Comparison of ENCODE assay signal across 31 mouse cellular contexts in the genomic region with DNA sequence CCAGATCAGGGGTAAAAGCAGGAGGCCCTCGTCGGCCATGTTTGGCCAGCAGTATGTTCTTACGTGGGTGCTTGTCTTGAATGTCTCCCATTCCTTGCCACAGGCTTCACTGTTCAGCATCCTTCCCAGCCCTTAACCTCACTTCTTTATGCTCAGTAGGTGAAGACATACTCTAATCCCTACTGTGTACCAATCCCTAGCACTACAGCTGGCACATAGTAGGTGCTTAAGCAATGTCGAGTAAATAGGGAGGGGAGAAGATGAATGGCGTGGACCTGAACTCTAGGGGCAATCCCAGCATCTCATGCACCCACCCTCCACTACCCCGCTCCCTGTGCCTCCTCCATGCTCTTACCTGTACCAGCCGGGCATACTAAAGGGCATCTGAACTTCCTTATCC. TPM values are rescaled to one million over a fixed set of nuclear protein-coding genes. Genes with fewer than 3 reads are reported as not detected.
"Had no signal": no experiment of that assay in that cellular context is flagged by ENCODE, and none has a peak within 500 bp of the region (broad histone marks: within the 10 kb centered on the region; RNA-seq: fewer than 3 reads in every experiment).

No protein-coding gene starts in this region.

- DNase-seq: cerebellum, adult 9-10 months; cerebellum, adult 9-11 months; cerebellum, postnatal 10 days; cerebellum, postnatal 14 days; cerebellum, postnatal 25 days; cerebellum, postnatal 36 days; embryo, embryonic 11 days; forebrain, postnatal 0 days; gastrocnemius, adult 2 months; gastrocnemius, postnatal 10 days; gastrocnemius, postnatal 14 days; gastrocnemius, postnatal 25 days; gastrocnemius, postnatal 36 days; heart, adult 11 months; heart, adult 18-20 months; heart, adult 2 months had no signal

- ATAC-seq: forebrain, embryonic 13.5 days; forebrain, embryonic 14.5 days; forebrain, embryonic 15.5 days; forebrain, embryonic 16.5 days; forebrain, postnatal 0 days had no signal

- H3K4me2 ChIP-seq: embryonic facial prominence, embryonic 12.5 days; embryonic facial prominence, embryonic 13.5 days; embryonic facial prominence, embryonic 15.5 days; forebrain, embryonic 12.5 days; forebrain, embryonic 13.5 days; forebrain, embryonic 15.5 days had no signal

- H3K9me3 ChIP-seq: embryonic facial prominence, embryonic 10.5 days; embryonic facial prominence, embryonic 12.5 days; embryonic facial prominence, embryonic 13.5 days; embryonic facial prominence, embryonic 15.5 days; forebrain, embryonic 10.5 days; forebrain, embryonic 12.5 days; forebrain, embryonic 13.5 days; forebrain, embryonic 15.5 days had no signal

- H3K27ac ChIP-seq: embryonic facial prominence, embryonic 10.5 days; embryonic facial prominence, embryonic 12.5 days; embryonic facial prominence, embryonic 13.5 days; embryonic facial prominence, embryonic 15.5 days; forebrain, embryonic 10.5 days; forebrain, embryonic 12.5 days; forebrain, embryonic 13.5 days; forebrain, embryonic 15.5 days; gastrocnemius, adult 2 months; heart, adult 2 months had no signal

- H3K36me3 ChIP-seq: forebrain, embryonic 15.5 days had no signal

- H3K4me1 ChIP-seq: embryonic facial prominence, embryonic 10.5 days; embryonic facial prominence, embryonic 12.5 days; embryonic facial prominence, embryonic 13.5 days; embryonic facial prominence, embryonic 15.5 days; forebrain, embryonic 10.5 days; forebrain, embryonic 12.5 days; forebrain, embryonic 13.5 days; forebrain, embryonic 15.5 days had no signal

- H3K9ac ChIP-seq: embryonic facial prominence, embryonic 12.5 days; embryonic facial prominence, embryonic 13.5 days; embryonic facial prominence, embryonic 15.5 days; forebrain, embryonic 12.5 days; forebrain, embryonic 13.5 days; forebrain, embryonic 15.5 days; forebrain, postnatal 0 days had no signal

- H3K27me3 ChIP-seq: embryonic facial prominence, embryonic 12.5 days; embryonic facial prominence, embryonic 13.5 days; embryonic facial prominence, embryonic 15.5 days; forebrain, embryonic 12.5 days; forebrain, embryonic 13.5 days; forebrain, embryonic 15.5 days had no signal

- H3K4me3 ChIP-seq: embryonic facial prominence, embryonic 10.5 days; embryonic facial prominence, embryonic 12.5 days; embryonic facial prominence, embryonic 13.5 days; embryonic facial prominence, embryonic 15.5 days; erythroblast, embryonic 14.5 days; forebrain, embryonic 10.5 days; forebrain, embryonic 12.5 days; forebrain, embryonic 13.5 days; forebrain, embryonic 15.5 days; gastrocnemius, adult 2 months; heart, adult 2 months had no signal

RNA-seq across cellular contexts. Expression of gene Scnn1b, which starts 59.5 kb away (rescaled TPM):
- total RNA-seq: common myeloid progenitor, adult 5-6 weeks; gastrocnemius, postnatal 36 days; gastrocnemius, postnatal 4 days; granulocyte monocyte progenitor cell, adult 5-6 weeks; heart, adult 18-20 months; heart, adult 2 months; heart, adult 8-10 months had no signal
- polyA plus RNA-seq: erythroblast, embryonic 14.5 days; forebrain, embryonic 10.5 days; forebrain, embryonic 13.5 days had no signal
